Mouse (Mus musculus): ENCODE measurements at regions not wholly inside any gene's neighbourhood (a gene's known extent, or its start where the extent isn't known, plus 50 kb on each side); places are given as distances from the start of the nearest gene placed in this dataset.

DNA sequence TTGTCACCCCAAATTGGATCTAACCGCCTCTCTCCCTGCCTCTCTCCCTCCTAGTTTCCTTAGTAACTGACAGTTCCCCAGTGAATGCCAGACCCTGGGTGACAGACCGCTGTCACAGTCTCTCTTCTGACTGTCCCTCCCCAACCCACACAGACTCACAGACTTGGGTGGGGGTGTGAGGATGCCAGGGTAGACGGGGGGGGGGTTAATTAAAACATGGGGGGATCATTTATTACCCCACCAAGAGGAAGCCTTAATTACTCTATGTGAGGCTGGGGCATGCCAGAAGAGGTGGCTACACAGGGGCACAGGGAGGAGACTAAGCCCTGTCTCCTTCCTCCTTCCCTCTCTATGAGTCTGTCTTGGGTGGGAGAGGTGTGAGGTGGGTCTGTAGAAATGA, 261.1 kb upstream of the Gm4791 start:
- TF ChIP-seq CTCF (conservative IDR thresholded peaks at IDR 0.05; ENCODE audit: low read length) (no peak), POU5F1 (IDR thresholded peaks at IDR 0.05; ENCODE audit: borderline replicate concordance, low read length) (no peak)
